Mouse (Mus musculus) liver, embryonic 14.5 days (tissue): ENCODE measurements around the gene Zfp536. TPM values are rescaled to one million over a fixed set of nuclear protein-coding genes. Genes with fewer than 3 reads are reported as not detected.
"Not testable (repeated sequence)": the region's sequence is repeated elsewhere in the genome, so short reads cannot be mapped to it uniquely, and the experiment has no call there.

ENCODE experiments used
- ATAC-seq: fragments of 200-750 bp; cut with Nextera tagmentation; 2 replicates; pipeline ENCODE4 v1.8.0; 2017; ENCODE audit warnings: moderate number of reproducible peaks, mild to moderate bottlenecking, moderate library complexity; ENCODE audit not compliant: insufficient read depth
- DNase-seq, 3 experiments: peaks; one replicate each; pipeline ENCODE4 v3.0.0-alpha.2; 2012 to 2013; ENCODE audit warnings: low read depth in 3 of 3, low spot score in 3 of 3
- H3K27ac ChIP-seq: fragments of 300-500 bp; sonication (generic); 2 replicates; pipeline ENCODE4 v1.5.1; 2014; ENCODE audit warnings: moderate library complexity, mild to moderate bottlenecking, control low read depth, inconsistent platforms
- H3K27me3 ChIP-seq: fragments of 300-500 bp; sonication (generic); 2 replicates; pipeline ENCODE4 v1.6.1; 2014; ENCODE audit warnings: mild to moderate bottlenecking, low read length, moderate library complexity; ENCODE audit not compliant: control insufficient read depth, insufficient read depth
- H3K36me3 ChIP-seq: fragments of 300-500 bp; sonication (generic); replicated peaks from 2 replicates; pipeline ENCODE4 v1.6.1; 2014; ENCODE audit warnings: low read depth; ENCODE audit not compliant: control insufficient read depth, insufficient read depth
- H3K4me1 ChIP-seq, 2 experiments: fragments of 200-500 bp in 1 of 2; fragments of 300-500 bp in 1 of 2; sonication (generic) in 1 of 2; replicated peaks; 2 replicates each; pipeline ENCODE4 v1.6.1; 2012 to 2014; ENCODE audit warnings: antibody characterized with exemption in 1 of 2, inconsistent platforms in 1 of 2, low read length in 1 of 2; ENCODE audit not compliant: control insufficient read depth in 2 of 2, insufficient read depth in 2 of 2
- H3K4me2 ChIP-seq: fragments of 300-500 bp; sonication (generic); 2 replicates; pipeline ENCODE4 v1.6.1; 2014; ENCODE audit warnings: low read depth, mild to moderate bottlenecking, control low read depth, moderate library complexity
- H3K4me3 ChIP-seq, 2 experiments: fragments of 200-500 bp in 1 of 2; fragments of 300-500 bp in 1 of 2; sonication (generic) in 1 of 2; 2 replicates each; pipeline ENCODE4 v1.5.1; 2012 to 2014; ENCODE audit warnings: low read depth in 2 of 2, low read length in 2 of 2, mild to moderate bottlenecking in 2 of 2, control low read depth in 1 of 2, inconsistent platforms in 1 of 2, moderate library complexity in 1 of 2; ENCODE audit not compliant: insufficient read depth in 1 of 2
- H3K9ac ChIP-seq: fragments of 300-500 bp; sonication (generic); replicated peaks from 2 replicates; pipeline ENCODE4 v1.6.1; 2014; ENCODE audit warnings: mild to moderate bottlenecking, control low read depth, moderate library complexity
- H3K9me3 ChIP-seq: fragments of 300-500 bp; sonication (generic); 2 replicates; pipeline ENCODE4 v1.6.1; 2016; ENCODE audit warnings: low read length, mixed read lengths; ENCODE audit not compliant: control insufficient read depth
- CTCF ChIP-seq: IDR thresholded peaks from 2 replicates; pipeline ENCODE4 v1.5.1; 2016; ENCODE audit warnings: antibody characterized with exemption, low read depth, control low read depth
- EP300 ChIP-seq: IDR thresholded peaks from 2 replicates; pipeline ENCODE4 v1.6.1; 2016; ENCODE audit warnings: antibody characterized with exemption, low read depth
- WGBS: fragments of 180-500 bp; shearing (Covaris S2); extraction: QIAGEN DNeasy Blood & Tissue Kit; methylation state at CpG from one replicate; pipeline ENCODE4 v1.1.7; 2014; ENCODE audit not compliant: insufficient replicate concordance; 5-methylcytosine and 5-hydroxymethylcytosine counted together
- polyA plus RNA-seq, 2 experiments: library from polyadenylated mRNA; depleted of rRNA in 1 of 2; stranded (reverse) in 1 of 2; unstranded in 1 of 2; fragments of >200 nt; fragmentation: Nextera tagmentation in 1 of 2; extraction: Ambion mirVana in 1 of 2; gene quantifications; 2 replicates each; pipeline versions ENCODE4 v1.2.1 to v1.2.3; 2012 to 2014

The Zfp536 gene
- polyA plus RNA-seq, 2 experiments: not detected

DNA sequence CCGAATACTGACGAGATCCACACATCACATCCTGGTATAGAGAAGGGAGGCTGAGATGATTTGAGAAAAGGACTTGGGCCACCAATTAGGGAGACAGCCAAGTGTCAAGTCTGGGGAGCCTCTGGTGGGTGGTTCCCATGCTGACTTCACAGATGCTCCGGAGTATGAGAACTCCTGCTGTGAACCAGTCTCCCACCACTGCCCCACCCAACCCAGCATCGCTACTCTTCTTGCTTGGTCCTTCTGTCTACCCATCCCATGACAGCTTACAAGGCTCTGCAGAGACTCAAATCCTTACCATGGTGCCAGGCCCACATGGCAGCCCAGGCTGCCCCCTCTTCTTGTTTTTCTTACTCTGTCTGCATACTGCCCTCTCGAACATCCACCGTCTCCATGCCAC lies 165.5 kb downstream of the Zfp536 start:
- WGBS: 81% methylated on average over 6 of the region's 6 CpGs
- no peak for DNase-seq
- Histone ChIP-seq H3K9ac (no peak overlapping the region), H3K4me2 (no peak overlapping the region), H3K27ac (no peak overlapping the region), H3K4me3 (no peak overlapping the region), H3K27me3 (no peaks in the 10 kb centered on the region), H3K36me3 (no peaks in the 10 kb centered on the region), H3K9me3 (no peaks in the 10 kb centered on the region), H3K4me1 (no peaks in the 10 kb centered on the region)
- no peak for TF ChIP-seq CTCF
- TF ChIP-seq EP300: no peak
- ATAC-seq: no peak

DNA sequence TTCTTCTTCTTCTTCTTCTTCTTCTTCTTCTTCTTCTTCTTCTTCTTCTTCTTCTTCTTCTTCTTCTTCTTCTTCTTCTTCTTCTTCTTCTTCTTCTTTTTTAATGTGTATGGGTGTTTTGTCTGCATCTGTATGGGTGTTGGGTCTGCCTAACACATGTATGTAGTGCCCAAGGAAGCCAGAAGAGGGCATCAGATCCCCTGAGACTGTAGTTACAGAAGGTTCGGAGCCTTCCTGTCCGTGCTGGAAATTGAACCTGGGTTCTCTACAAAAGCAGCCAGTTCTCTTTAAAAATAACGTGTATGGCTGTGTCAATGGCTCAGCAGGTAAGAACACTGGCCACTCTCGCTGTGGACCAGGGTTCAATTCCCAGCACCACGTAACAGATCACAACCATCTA lies 167.0 kb downstream of the Zfp536 start:
- Histone ChIP-seq H3K4me3 (no peak overlapping the region), H3K4me1 (no peaks in the 10 kb centered on the region), H3K27me3 (no peaks in the 10 kb centered on the region), H3K27ac (no peak overlapping the region), H3K4me2 (no peak overlapping the region), H3K36me3 (no peaks in the 10 kb centered on the region), H3K9ac (no peak overlapping the region), H3K9me3 (no peaks in the 10 kb centered on the region)
- ATAC-seq (no peak), DNase-seq (no peak)
- WGBS: 47% methylated on average over 5 of the region's 5 CpGs
- TF ChIP-seq CTCF (no peak), EP300 (no peak)

DNA sequence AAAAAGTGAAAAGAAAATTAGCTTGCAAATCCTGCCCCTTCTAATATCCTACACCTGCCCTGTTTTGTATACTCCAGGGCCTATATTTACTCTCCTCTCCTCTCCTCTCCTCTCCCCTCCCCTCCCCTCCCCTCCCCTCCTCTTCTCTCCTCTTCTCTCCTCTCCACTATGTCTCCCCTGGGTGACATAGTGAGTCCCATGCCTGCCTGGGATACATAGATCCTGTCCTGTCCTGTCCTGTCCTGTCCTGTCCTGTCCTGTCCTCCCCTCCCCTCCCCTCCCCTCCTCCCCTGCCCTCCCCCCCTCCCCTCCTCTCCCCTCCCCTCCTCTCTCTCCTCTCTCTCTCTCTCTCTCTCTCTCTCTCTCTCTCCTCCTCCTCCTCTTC lies 169.9 kb downstream of the Zfp536 start:
- H3K27ac ChIP-seq, H3K27me3 ChIP-seq, ATAC-seq, DNase-seq, H3K4me3 ChIP-seq, H3K4me1 ChIP-seq, H3K36me3 ChIP-seq, H3K4me2 ChIP-seq, H3K9ac ChIP-seq, H3K9me3 ChIP-seq: not testable (repeated sequence)

DNA sequence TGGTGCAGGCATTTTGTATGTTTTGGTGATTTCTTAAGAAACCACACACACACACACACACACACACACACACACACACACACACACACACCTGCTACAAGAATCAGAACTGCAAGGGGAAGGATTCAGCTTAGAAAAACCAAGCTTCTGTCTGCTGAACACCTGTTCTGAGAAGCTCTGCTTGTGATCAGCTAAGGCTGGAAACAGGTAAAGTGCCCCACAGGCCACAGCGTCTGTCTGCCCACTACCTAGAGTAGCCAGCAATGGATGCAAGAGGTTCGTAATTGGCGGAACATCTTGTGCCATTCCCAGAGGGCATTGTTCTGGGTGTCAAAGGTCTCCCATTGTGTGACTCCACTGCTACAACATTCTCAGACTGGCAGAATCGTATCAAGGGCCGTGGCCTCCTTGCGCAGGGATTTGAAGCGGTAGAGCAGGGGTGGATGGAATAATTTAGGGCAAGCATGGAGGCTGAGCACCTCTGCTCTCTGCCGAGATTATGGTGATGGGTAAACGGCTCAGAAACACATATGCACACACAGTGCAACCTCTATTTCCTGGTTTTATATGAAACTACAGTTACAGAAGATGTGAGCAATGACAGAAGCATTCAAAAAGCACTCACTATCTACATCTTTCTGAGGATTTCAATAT lies 170.4 kb downstream of the Zfp536 start:
- Histone ChIP-seq H3K4me2 (no peak overlapping the region), H3K9me3 (no peaks in the 10 kb centered on the region), H3K4me3 (no peak overlapping the region), H3K27ac (no peak overlapping the region), H3K9ac (no peak overlapping the region), H3K4me1 (no peaks in the 10 kb centered on the region), H3K36me3 (no peaks in the 10 kb centered on the region), H3K27me3 (no peaks in the 10 kb centered on the region)
- 54% methylated on average over 9 of the region's 9 CpGs for WGBS
- DNase-seq (no peak), ATAC-seq (no peak)
- TF ChIP-seq CTCF (no peak), EP300 (no peak)

DNA sequence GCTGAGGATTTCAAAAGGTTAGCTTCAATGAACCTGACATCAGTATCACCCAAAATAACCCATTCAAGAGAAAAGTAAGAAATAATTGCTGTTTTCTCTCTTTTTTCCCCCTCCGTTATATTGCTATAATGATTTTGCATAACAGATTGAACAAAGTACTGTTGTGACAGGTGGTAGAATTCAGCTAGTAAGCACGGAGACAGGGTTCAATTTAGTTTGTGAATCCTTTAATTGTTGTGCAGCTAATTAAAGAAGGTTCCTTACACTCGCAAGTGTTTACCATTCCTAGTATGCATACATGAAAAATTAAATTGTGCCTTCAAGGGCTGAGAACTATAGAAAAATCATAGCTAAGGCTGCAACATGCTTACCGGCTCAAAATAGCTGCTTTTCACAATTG lies 173.1 kb downstream of the Zfp536 start:
- H3K27me3 ChIP-seq: no peaks in the 10 kb centered on the region
- H3K4me1 ChIP-seq: no peaks in the 10 kb centered on the region
- no peak overlapping the region for H3K27ac ChIP-seq
- DNase-seq (no peak), ATAC-seq (no peak)
- no peaks in the 10 kb centered on the region for H3K36me3 ChIP-seq
- WGBS: 68% methylated on average over 4 of the region's 4 CpGs
- H3K4me2 ChIP-seq: no peak overlapping the region
- H3K9me3 ChIP-seq: no peaks in the 10 kb centered on the region
- H3K9ac ChIP-seq: no peak overlapping the region
- TF ChIP-seq CTCF (no peak), EP300 (no peak)
- H3K4me3 ChIP-seq: no peak overlapping the region
